Mouse (Mus musculus): ENCODE measurements around the gene Liph. TPM values are rescaled to one million over a fixed set of nuclear protein-coding genes. Genes with fewer than 3 reads are reported as not detected.

Gene Liph
- 0.32 and 0.80 TPM in 2 replicates for polyA plus RNA-seq (2015; fragmentation: Nextera tagmentation; extraction: Ambion mirVana)

DNA sequence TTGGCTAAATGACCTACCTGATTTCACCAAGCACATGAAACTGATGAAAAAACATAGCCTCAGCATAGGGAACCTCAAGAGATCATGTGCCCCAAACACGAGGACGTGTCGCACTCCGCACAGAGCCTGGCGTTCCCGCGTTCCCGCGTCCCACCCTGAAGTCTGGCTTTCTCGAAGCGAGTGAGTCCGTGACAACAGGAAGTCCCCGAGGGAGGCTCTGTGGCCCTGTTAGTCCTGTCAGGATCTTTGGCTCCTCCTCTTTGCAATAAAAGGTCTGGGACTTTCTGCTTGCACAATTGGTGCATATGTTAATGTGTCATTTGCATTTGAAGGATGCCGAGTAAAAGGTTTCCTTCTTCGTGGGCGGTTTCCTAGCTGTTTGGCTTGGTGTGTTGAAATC lies at the start of gene Liph:
Gene Liph, minus strand, starts transcription at position 360 of the 400 bp plus-strand sequence.
- no peak for ATAC-seq (replicated peaks; ENCODE audit: extremely low read depth, insufficient read depth, low FRiP score)
- Histone ChIP-seq H3K27me3 (ENCODE audit: control insufficient read depth, insufficient read depth, low read length) (no peaks in the 10 kb centered on the region), H3K36me3 (ENCODE audit: control insufficient read depth, insufficient read depth) (no peaks in the 10 kb centered on the region), H3K27ac (ENCODE audit: low read length) (no peak within 1 kb of the TSS), H3K4me3 (ENCODE audit: low read length) (peak within 1 kb of the TSS; percentile 37), H3K4me1 (ENCODE audit: control insufficient read depth, insufficient read depth, low read length) (peaks cover 5% of the 10 kb centered on the region; the same call in 1 of the 2 replicates), H3K4me2 (ENCODE audit: low read depth, low read length) (peak within 1 kb of the TSS; percentile 61), H3K9ac (ENCODE audit: low read length) (peak within 1 kb of the TSS; percentile 43), H3K9me3 (replicated peaks; ENCODE audit: control insufficient read depth, low read length) (no peaks in the 10 kb centered on the region)
- WGBS: 20% methylated on average over 16 of the region's 16 CpGs

GRCm38 (mm10) chr16:22043830-22044229 lies 48.4 kb upstream of the Liph start:
- no peak overlapping the region for H3K4me3 ChIP-seq (ENCODE audit: low read length)
- WGBS: 69% methylated on average over 4 of the region's 4 CpGs
- no peak for ATAC-seq (replicated peaks; ENCODE audit: extremely low read depth, insufficient read depth, low FRiP score)
- H3K9me3 ChIP-seq (replicated peaks; ENCODE audit: control insufficient read depth, low read length): no peaks in the 10 kb centered on the region
- no peaks in the 10 kb centered on the region for H3K27me3 ChIP-seq (ENCODE audit: control insufficient read depth, insufficient read depth, low read length)
- no peak overlapping the region for H3K9ac ChIP-seq (ENCODE audit: low read length)
- H3K4me2 ChIP-seq (ENCODE audit: low read depth, low read length): no peak overlapping the region
- H3K27ac ChIP-seq (ENCODE audit: low read length): no peak overlapping the region
- no peaks in the 10 kb centered on the region for H3K4me1 ChIP-seq (ENCODE audit: control insufficient read depth, insufficient read depth, low read length)
- H3K36me3 ChIP-seq (ENCODE audit: control insufficient read depth, insufficient read depth): peaks cover 43% of the 10 kb centered on the region

DNA sequence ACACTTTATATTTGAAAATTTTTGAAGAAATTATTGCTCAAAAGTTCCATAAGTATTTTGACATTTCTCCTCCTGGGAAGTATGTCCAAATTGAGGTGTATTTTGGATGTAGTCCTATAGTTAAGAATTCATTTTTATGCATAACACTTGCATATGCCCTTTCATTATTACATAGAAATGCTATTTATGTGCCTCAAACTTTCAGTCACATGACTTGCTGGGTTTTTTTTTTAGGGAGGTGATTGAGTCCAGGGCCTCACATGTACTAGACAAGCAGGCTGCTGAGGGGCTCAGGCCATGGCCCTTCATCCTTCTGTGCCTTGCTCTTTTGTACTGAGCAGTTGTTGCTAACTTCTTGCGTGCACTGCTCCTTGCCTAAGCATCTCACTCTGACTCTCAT lies 44.5 kb upstream of the Liph start:
- no peak overlapping the region for H3K27ac ChIP-seq (ENCODE audit: low read length)
- H3K4me1 ChIP-seq (ENCODE audit: control insufficient read depth, insufficient read depth, low read length): no peaks in the 10 kb centered on the region
- no peak overlapping the region for H3K4me3 ChIP-seq (ENCODE audit: low read length)
- no peak overlapping the region for H3K9ac ChIP-seq (ENCODE audit: low read length)
- no peak overlapping the region for H3K4me2 ChIP-seq (ENCODE audit: low read depth, low read length)
- H3K27me3 ChIP-seq (ENCODE audit: control insufficient read depth, insufficient read depth, low read length): no peaks in the 10 kb centered on the region
- WGBS: 90% methylated on average over 1 of the region's 1 CpGs
- no peak for ATAC-seq (replicated peaks; ENCODE audit: extremely low read depth, insufficient read depth, low FRiP score)
- peaks cover 50% of the 10 kb centered on the region for H3K36me3 ChIP-seq (ENCODE audit: control insufficient read depth, insufficient read depth)
- H3K9me3 ChIP-seq (replicated peaks; ENCODE audit: control insufficient read depth, low read length): no peaks in the 10 kb centered on the region

GRCm38 (mm10) chr16:22038554-22038953 lies 43.1 kb upstream of the Liph start:
- Histone ChIP-seq H3K27ac (ENCODE audit: low read length) (no peak overlapping the region), H3K27me3 (ENCODE audit: control insufficient read depth, insufficient read depth, low read length) (no peaks in the 10 kb centered on the region), H3K9ac (ENCODE audit: low read length) (no peak overlapping the region), H3K4me2 (ENCODE audit: low read depth, low read length) (no peak overlapping the region), H3K4me1 (ENCODE audit: control insufficient read depth, insufficient read depth, low read length) (no peaks in the 10 kb centered on the region), H3K4me3 (ENCODE audit: low read length) (no peak overlapping the region), H3K9me3 (replicated peaks; ENCODE audit: control insufficient read depth, low read length) (no peaks in the 10 kb centered on the region), H3K36me3 (ENCODE audit: control insufficient read depth, insufficient read depth) (peaks cover 36% of the 10 kb centered on the region)
- no peak for ATAC-seq (replicated peaks; ENCODE audit: extremely low read depth, insufficient read depth, low FRiP score)
- WGBS: 77% methylated on average over 10 of the region's 10 CpGs

DNA sequence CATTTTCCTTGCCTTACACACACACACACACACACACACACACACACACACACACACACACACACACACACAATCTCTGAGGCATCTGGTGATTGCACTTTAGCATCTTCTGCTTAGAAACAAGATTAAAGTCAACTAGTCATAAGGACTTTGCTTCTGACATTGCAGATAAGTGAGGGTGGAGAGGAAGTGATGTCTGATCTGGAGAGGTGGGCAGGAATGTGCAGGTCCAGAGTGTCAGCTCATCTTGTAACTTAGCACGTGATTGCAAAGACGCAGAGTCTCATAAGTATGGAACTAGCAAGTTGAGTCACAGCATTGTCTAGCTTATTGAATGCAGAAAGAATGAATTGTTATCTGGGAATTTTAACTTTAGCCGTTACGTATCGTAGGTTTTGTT lies 32.0 kb upstream of the Liph start:
- 77% methylated on average over 5 of the region's 5 CpGs for WGBS
- no peak for ATAC-seq (replicated peaks; ENCODE audit: extremely low read depth, insufficient read depth, low FRiP score)
- no peak overlapping the region for H3K4me2 ChIP-seq (ENCODE audit: low read depth, low read length)
- H3K9ac ChIP-seq (ENCODE audit: low read length): no peak overlapping the region
- H3K36me3 ChIP-seq (ENCODE audit: control insufficient read depth, insufficient read depth): peaks cover 55% of the 10 kb centered on the region
- H3K4me1 ChIP-seq (ENCODE audit: control insufficient read depth, insufficient read depth, low read length): no peaks in the 10 kb centered on the region
- no peaks in the 10 kb centered on the region for H3K27me3 ChIP-seq (ENCODE audit: control insufficient read depth, insufficient read depth, low read length)
- no peak overlapping the region for H3K27ac ChIP-seq (ENCODE audit: low read length)
- H3K4me3 ChIP-seq (ENCODE audit: low read length): no peak overlapping the region
- no peaks in the 10 kb centered on the region for H3K9me3 ChIP-seq (replicated peaks; ENCODE audit: control insufficient read depth, low read length)

DNA sequence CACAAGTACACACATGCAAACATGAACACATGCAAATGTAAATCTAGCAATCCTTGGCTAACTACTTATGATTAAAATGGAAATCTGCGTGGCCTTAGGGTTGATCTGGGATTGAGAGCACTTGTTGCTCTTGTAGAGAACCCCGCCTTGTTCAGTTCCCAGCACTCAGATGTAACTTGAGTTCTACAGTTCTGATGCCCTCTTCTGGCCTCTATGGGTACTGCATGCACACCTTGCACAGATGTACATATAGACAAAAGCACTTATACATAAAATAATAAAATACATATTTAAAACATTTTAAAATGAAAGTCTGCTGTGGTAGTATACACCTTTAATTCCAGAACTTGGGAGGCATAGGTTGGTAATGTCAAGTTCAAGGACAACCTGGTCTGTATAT lies 26.7 kb upstream of the Liph start:
- Histone ChIP-seq H3K36me3 (ENCODE audit: control insufficient read depth, insufficient read depth) (peaks cover 34% of the 10 kb centered on the region), H3K4me1 (ENCODE audit: control insufficient read depth, insufficient read depth, low read length) (no peaks in the 10 kb centered on the region), H3K4me3 (ENCODE audit: low read length) (no peak overlapping the region), H3K27ac (ENCODE audit: low read length) (no peak overlapping the region), H3K4me2 (ENCODE audit: low read depth, low read length) (no peak overlapping the region), H3K9me3 (replicated peaks; ENCODE audit: control insufficient read depth, low read length) (peaks cover 5% of the 10 kb centered on the region; the same call in 1 of the 2 replicates), H3K27me3 (ENCODE audit: control insufficient read depth, insufficient read depth, low read length) (no peaks in the 10 kb centered on the region), H3K9ac (ENCODE audit: low read length) (no peak overlapping the region)
- 97% methylated on average over 2 of the region's 2 CpGs for WGBS
- ATAC-seq (replicated peaks; ENCODE audit: extremely low read depth, insufficient read depth, low FRiP score): no peak

DNA sequence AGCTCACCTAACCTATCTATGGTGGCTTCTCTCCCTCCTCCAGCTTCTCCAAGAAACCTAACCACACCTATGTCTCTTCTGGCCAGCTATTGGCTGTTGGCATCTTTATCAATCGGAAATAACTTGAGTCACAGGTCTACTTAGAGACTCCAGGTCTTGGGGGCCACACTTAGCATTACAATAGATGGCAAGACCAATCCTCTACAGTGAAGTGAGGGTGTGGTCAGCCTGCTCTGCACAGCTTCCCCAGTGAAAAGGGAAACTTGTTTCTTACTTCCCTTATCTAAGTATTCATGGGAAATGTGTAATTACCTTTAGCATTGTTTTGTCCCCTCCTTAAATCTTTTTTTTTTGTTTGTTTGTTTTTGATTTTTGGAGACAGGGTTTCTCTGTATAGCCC lies 20.1 kb upstream of the Liph start:
- Histone ChIP-seq H3K27me3 (ENCODE audit: control insufficient read depth, insufficient read depth, low read length) (no peaks in the 10 kb centered on the region), H3K27ac (ENCODE audit: low read length) (no peak overlapping the region), H3K4me1 (ENCODE audit: control insufficient read depth, insufficient read depth, low read length) (0 out of 2 replicates have a peak, but pooled peaks cover 3% of the 10 kb centered on the region), H3K4me2 (ENCODE audit: low read depth, low read length) (no peak overlapping the region), H3K9ac (ENCODE audit: low read length) (no peak overlapping the region), H3K9me3 (replicated peaks; ENCODE audit: control insufficient read depth, low read length) (no peaks in the 10 kb centered on the region), H3K4me3 (ENCODE audit: low read length) (no peak overlapping the region), H3K36me3 (ENCODE audit: control insufficient read depth, insufficient read depth) (peaks cover 23% of the 10 kb centered on the region)
- 88% methylated on average over 1 of the region's 1 CpGs for WGBS
- ATAC-seq (replicated peaks; ENCODE audit: extremely low read depth, insufficient read depth, low FRiP score): no peak

GRCm38 (mm10) chr16:22009596-22009995 lies 14.1 kb upstream of the Liph start:
- H3K9me3 ChIP-seq (replicated peaks; ENCODE audit: control insufficient read depth, low read length): no peaks in the 10 kb centered on the region
- peak overlapping the region; percentile 72; the same call in 1 of the 2 replicates for H3K27ac ChIP-seq (ENCODE audit: low read length)
- under 1% methylated on average over 51 of the region's 51 CpGs for WGBS
- peak overlapping the region; percentile 84 for H3K9ac ChIP-seq (ENCODE audit: low read length)
- no peaks in the 10 kb centered on the region for H3K27me3 ChIP-seq (ENCODE audit: control insufficient read depth, insufficient read depth, low read length)
- no peaks in the 10 kb centered on the region for H3K36me3 ChIP-seq (ENCODE audit: control insufficient read depth, insufficient read depth)
- peak overlapping the region; percentile 85 for H3K4me2 ChIP-seq (ENCODE audit: low read depth, low read length)
- peak; percentile 32 for ATAC-seq (replicated peaks; ENCODE audit: extremely low read depth, insufficient read depth, low FRiP score)
- H3K4me1 ChIP-seq (ENCODE audit: control insufficient read depth, insufficient read depth, low read length): peaks cover 11% of the 10 kb centered on the region
- peak overlapping the region; percentile 77 for H3K4me3 ChIP-seq (ENCODE audit: low read length)

GRCm38 (mm10) chr16:22009099-22009584 lies 13.7 kb upstream of the Liph start, which contains the start of gene Senp2:
Senp2 (plus strand) TSS chr16:22009484.
- peak; percentile 99 for ATAC-seq (replicated peaks; ENCODE audit: extremely low read depth, insufficient read depth, low FRiP score)
- H3K36me3 ChIP-seq (ENCODE audit: control insufficient read depth, insufficient read depth): no peaks in the 10 kb centered on the region
- peak within 1 kb of the TSS; percentile 72; the same call in 1 of the 2 replicates for H3K27ac ChIP-seq (ENCODE audit: low read length)
- peak within 1 kb of the TSS; percentile 77 for H3K4me3 ChIP-seq (ENCODE audit: low read length)
- peak within 1 kb of the TSS; percentile 84 for H3K9ac ChIP-seq (ENCODE audit: low read length)
- H3K4me1 ChIP-seq (ENCODE audit: control insufficient read depth, insufficient read depth, low read length): peaks cover 11% of the 10 kb centered on the region
- peak within 1 kb of the TSS; percentile 88 for H3K4me2 ChIP-seq (ENCODE audit: low read depth, low read length)
- H3K27me3 ChIP-seq (ENCODE audit: control insufficient read depth, insufficient read depth, low read length): no peaks in the 10 kb centered on the region
- under 1% methylated on average over 44 of the region's 45 CpGs for WGBS
- no peaks in the 10 kb centered on the region for H3K9me3 ChIP-seq (replicated peaks; ENCODE audit: control insufficient read depth, low read length)
